Mouse (Mus musculus) B cell, adult 2 months (primary cell): ENCODE results near the gene Vegfc.

Source experiments
- DNase-seq, 2 experiments: peaks; one replicate each; pipeline ENCODE4 v3.0.0; 2022

Gene Vegfc

DNA sequence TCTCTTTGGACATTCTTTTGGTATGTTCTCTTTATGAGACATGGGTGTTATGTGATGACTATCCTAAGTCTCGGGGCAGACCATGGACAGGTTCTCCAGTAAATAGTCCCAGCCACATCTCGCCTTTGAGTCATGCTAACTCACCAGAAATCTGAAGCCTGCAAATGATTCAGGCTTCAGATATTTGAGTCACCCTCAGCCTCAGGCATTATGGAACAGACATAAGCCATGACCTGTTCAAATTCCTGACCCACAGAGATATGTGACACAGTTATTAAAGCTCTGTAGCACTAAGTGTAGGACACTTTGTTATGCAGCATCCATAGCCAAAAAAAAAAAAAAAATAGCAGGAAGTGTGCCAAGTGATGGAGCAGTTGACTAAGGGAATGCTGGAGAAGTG is 138.8 kb downstream of the Vegfc start:
- DNase-seq, result no peak

GRCm38 (mm10) chr8:54228801-54229204 is 151.4 kb downstream of the Vegfc start:
- no peak for DNase-seq

GRCm38 (mm10) chr8:54230638-54231037 is 153.2 kb downstream of the Vegfc start:
- no peak for DNase-seq

DNA sequence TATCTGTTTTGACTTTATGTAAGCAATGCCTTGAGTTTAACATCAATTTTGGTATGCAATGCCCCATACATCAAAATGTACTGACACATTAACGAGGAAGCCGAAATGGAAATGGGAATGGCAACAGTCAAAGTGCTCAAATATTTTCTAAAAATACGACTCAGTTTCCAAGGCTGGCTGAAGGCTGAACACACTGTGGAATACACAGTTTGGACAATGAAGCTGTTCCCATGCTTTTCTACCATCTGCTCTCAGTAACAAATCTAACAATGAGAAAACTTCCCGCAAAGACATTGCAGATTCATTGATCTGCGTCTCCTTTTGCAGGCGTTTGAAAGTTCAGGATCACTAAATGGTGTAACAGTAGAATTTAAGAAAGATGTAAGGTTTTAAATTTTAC is 155.9 kb downstream of the Vegfc start:
- no peak for DNase-seq
